Mouse (Mus musculus) olfactory bulb, adult 2 months (tissue): ENCODE data around the gene Jph3. TPM values are rescaled to one million over a fixed set of nuclear protein-coding genes. Genes with fewer than 3 reads are reported as not detected.

Experiments
- H3K27ac ChIP-seq: fragments of 200-500 bp; 2 replicates; pipeline ENCODE4 v1.5.1; 2012; ENCODE audit warnings: low read depth, low read length; ENCODE audit not compliant: insufficient read depth
- H3K4me1 ChIP-seq: fragments of 200-500 bp; 2 replicates; pipeline ENCODE4 v1.6.1; 2012; ENCODE audit warnings: low read length; ENCODE audit not compliant: control insufficient read depth, insufficient read depth
- H3K4me3 ChIP-seq: fragments of 200-500 bp; 2 replicates; pipeline ENCODE4 v1.5.1; 2012; ENCODE audit warnings: mild to moderate bottlenecking, low read depth, low read length, moderate library complexity; ENCODE audit not compliant: insufficient read depth
- CTCF ChIP-seq: fragments of 200-500 bp; IDR thresholded peaks from 2 replicates; pipeline ENCODE4 v1.5.1; 2012; ENCODE audit warnings: low read depth, mild to moderate bottlenecking, low read length, moderate library complexity; ENCODE audit not compliant: insufficient read depth
- POLR2A ChIP-seq: fragments of 200-500 bp; IDR thresholded peaks from 2 replicates; pipeline ENCODE4 v1.6.1; 2012; ENCODE audit warnings: mild to moderate bottlenecking, low read depth, low read length, moderate library complexity; ENCODE audit not compliant: insufficient read depth
- WGBS: fragments of 180-500 bp; shearing (Covaris S2); methylation state at CpG from one replicate; pipeline ENCODE4 v1.1.7; 2018; 5-methylcytosine and 5-hydroxymethylcytosine counted together
- polyA plus RNA-seq: library from polyadenylated mRNA; stranded (reverse); fragments of >200 nt; gene quantifications from 2 replicates; pipeline ENCODE4 v1.2.4, GENCODE M21; 2012; ENCODE audit warnings: low replicate concordance; ENCODE audit not compliant: missing spikeins, insufficient read depth, insufficient read length

Gene Jph3
- polyA plus RNA-seq, 1 experiment: 104 TPM

DNA sequence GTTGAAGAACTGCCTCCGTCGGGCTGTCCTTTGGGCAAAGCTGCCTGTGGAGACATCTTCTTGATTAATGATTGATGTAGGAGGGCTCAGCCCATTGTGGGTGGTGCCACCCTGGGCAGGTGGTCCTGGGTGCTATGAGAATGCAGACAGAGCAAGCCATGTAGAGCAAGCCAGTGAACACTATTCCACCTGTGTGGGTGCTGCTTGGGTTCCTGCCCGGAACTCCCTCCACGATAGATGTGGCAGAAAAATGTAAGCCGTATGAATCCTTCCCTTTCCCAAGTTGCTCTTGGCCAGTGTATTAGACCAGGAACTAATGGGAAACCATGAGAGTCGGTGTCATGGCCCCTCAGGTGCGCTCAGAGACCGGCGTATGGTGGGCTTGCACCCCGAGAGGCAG is 11.3 kb downstream of the Jph3 start:
- peaks cover 36% of the 10 kb centered on the region for H3K4me1 ChIP-seq
- no peak overlapping the region for H3K4me3 ChIP-seq
- TF ChIP-seq CTCF (no peak), POLR2A (no peak)
- 85% methylated on average over 10 of the region's 10 CpGs for WGBS
- H3K27ac ChIP-seq: no peak overlapping the region

- Histone ChIP-seq H3K4me1 (peaks cover 19% of the 10 kb centered on the region; the same call in 1 of the 2 replicates), H3K27ac (no peak overlapping the region), H3K4me3 (no peak overlapping the region)
- 66% methylated on average over 9 of the region's 9 CpGs for WGBS
- TF ChIP-seq CTCF: no peak
- TF ChIP-seq POLR2A: no peak
Measured at GRCm38 (mm10) chr8:121749501-121749900, 20.1 kb downstream of the Jph3 start.

DNA sequence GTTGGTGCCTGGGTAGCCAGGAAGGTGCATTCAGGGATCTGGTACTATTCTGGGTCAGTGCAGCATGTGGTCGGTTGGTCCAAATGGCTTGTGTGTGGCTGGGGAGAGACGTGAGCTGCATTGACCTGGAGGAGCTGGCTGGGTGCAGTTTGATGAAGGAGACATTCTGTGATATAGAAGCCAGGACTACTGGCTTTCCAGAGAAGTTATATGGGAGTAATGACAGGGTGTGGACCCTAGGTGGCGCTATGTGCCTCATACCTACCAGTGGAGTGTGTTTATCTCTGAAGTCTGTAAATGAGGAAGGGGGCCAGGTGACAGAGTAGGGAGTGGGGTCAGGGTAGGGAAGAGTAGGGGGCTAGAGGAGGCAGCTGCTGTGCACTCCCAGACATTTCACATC is 21.1 kb downstream of the Jph3 start:
- TF ChIP-seq POLR2A: no peak
- TF ChIP-seq CTCF: no peak
- Histone ChIP-seq H3K27ac (no peak overlapping the region), H3K4me3 (no peak overlapping the region), H3K4me1 (peaks cover 19% of the 10 kb centered on the region; the same call in 1 of the 2 replicates)
- WGBS: 43% methylated on average over 3 of the region's 3 CpGs

DNA sequence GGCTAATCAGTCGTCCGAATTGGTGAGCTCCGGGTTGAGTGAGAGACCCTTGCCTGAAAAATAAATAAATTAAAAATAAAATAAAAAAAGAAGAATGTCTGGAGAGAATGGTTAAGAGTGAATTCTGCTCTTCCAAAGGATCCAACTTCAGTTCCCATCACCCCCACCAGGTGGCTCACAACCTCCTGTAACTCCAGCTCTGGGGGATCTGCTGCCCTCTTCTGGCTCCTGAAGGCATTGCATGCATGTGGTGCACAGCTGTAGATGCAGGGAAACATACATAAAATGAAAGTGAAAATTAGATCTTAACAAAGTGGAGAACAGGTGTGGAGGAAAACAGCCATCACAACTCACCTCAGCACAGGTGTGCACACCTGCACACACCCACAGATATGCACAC is 22.0 kb downstream of the Jph3 start:
- 35% methylated on average over 3 of the region's 3 CpGs for WGBS
- no peak overlapping the region for H3K27ac ChIP-seq

GRCm38 (mm10) chr8:121758470-121758869 is 29.0 kb downstream of the Jph3 start:
- Histone ChIP-seq H3K4me1 (peaks cover 53% of the 10 kb centered on the region), H3K4me3 (no peak overlapping the region), H3K27ac (no peak overlapping the region)
- TF ChIP-seq POLR2A (no peak), CTCF (no peak)
- WGBS: 49% methylated on average over 12 of the region's 12 CpGs

More for the DNA sequence above, 22.0 kb downstream of the Jph3 start:
- H3K4me1 ChIP-seq: peaks cover 19% of the 10 kb centered on the region; the same call in 1 of the 2 replicates
- no peak overlapping the region for H3K4me3 ChIP-seq
- TF ChIP-seq CTCF (peak; percentile 72), POLR2A (no peak)

DNA sequence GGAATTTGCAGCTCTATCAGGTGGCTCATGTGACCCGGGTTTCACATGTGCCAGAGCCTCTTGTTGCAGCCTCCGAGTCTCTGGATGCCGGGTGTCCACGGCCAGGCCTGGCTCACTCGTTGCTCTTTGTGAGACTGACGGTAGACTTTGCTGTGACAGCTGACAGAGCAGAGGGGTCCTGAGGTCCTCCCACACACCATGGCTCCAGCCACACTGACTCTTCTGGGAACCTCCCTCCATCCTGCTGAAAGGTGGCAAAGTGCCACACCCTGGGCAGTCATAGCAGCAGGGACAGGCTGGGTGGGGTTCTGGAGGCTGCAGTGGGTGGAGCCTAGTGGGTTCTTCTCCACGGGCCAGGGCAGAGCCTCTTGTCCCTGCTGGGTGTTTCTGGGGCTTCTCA is 31.1 kb downstream of the Jph3 start:
- 64% methylated on average over 7 of the region's 7 CpGs for WGBS
- TF ChIP-seq CTCF (no peak), POLR2A (no peak)
- Histone ChIP-seq H3K4me3 (no peak overlapping the region), H3K27ac (no peak overlapping the region), H3K4me1 (peaks cover 69% of the 10 kb centered on the region)

DNA sequence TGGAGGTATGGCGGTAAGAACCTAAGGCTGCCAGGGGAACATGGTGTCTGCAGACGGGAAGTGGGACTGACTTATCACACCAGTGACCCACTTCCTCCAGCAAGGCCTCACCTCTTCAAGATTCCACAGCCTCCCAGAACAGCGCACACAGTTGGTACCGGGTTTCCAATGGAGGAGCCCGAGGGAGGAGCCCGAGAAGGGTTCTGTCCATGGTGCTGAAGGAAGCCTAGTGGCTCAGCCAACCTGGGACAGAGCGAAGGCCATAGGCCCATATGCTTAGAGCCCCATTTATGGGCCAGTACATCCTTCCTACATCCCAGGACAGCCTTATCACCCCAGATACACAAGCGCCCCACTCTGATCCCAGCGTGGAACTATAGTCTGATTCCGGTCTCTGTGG is 32.1 kb downstream of the Jph3 start:
- H3K27ac ChIP-seq: no peak overlapping the region
- TF ChIP-seq POLR2A (no peak), CTCF (no peak)
- 50% methylated on average over 10 of the region's 10 CpGs for WGBS
- H3K4me3 ChIP-seq: no peak overlapping the region
- H3K4me1 ChIP-seq: peaks cover 75% of the 10 kb centered on the region

DNA sequence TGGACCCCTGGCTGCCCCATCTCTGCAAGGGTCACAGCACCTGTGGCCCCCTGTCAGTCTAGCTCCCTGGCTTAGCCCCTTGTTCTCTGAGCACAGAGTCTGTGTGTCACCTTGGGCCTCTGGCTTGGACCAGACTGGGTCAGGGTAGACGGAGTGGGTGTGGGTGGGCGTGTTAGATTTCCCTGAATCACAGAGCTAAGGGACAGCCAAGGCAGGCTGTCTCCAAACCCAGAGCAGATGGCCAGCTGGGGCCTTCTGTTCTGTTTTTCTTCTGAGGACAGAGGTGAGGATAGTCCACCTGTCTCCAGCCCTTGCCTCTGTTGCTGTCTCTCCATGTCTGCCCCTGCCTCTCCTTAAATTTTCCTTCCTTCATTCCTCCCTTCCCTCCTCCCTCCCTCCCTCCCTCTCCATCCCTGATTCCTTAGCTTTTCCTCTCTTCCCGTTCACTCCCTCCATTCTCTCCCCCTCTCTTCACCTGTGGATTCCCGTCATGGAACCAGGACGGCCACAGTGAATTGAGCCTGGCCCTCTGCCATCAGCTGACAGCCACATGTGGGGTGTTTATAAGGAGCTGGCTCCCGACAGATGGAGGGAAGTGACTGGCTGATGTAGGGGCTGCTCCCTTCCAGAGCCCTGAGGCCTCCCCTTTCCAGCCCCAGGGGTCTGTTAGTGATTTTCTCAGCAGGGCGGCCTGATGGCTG is 33.7 kb downstream of the Jph3 start:
- TF ChIP-seq CTCF (no peak), POLR2A (no peak)
- Histone ChIP-seq H3K4me1 (peaks cover 79% of the 10 kb centered on the region), H3K27ac (0 out of 2 replicates have a peak overlapping the region, but pooled peaks have one; percentile 6), H3K4me3 (no peak overlapping the region)
- 32% methylated on average over 7 of the region's 7 CpGs for WGBS

GRCm38 (mm10) chr8:121763700-121764013 is 34.2 kb downstream of the Jph3 start:
- H3K4me1 ChIP-seq: peaks cover 75% of the 10 kb centered on the region
- peak overlapping the region; percentile 36; the same call in 1 of the 2 replicates for H3K27ac ChIP-seq
- WGBS: 43% methylated on average over 9 of the region's 9 CpGs
- TF ChIP-seq POLR2A (no peak), CTCF (no peak)
- no peak overlapping the region for H3K4me3 ChIP-seq

GRCm38 (mm10) chr8:121765594-121766138 is 36.2 kb downstream of the Jph3 start:
- Histone ChIP-seq H3K4me3 (no peak overlapping the region), H3K27ac (no peak overlapping the region), H3K4me1 (peaks cover 82% of the 10 kb centered on the region)
- TF ChIP-seq CTCF (no peak), POLR2A (no peak)
- WGBS: 64% methylated on average over 7 of the region's 7 CpGs
